Mouse (Mus musculus): Measurements from ENCODE around the gene Il16.

GRCm38 (mm10) chr7:83763674-83764073 is 18.1 kb upstream of the Il16 start:
- no peak for TF ChIP-seq GATA1 (IDR thresholded peaks at IDR 0.05; ENCODE audit: low read length)
- TF ChIP-seq TAL1 (IDR thresholded peaks at IDR 0.05; ENCODE audit: low read length), result no peak
